Mouse (Mus musculus) CD8-positive naive resting alpha-beta T cell, adult 2 months (primary cell): ENCODE data around the gene Vmac.

Source experiments
- DNase-seq, 2 experiments: peaks; one replicate each; pipeline ENCODE4 v3.0.0; 2022; ENCODE audit warnings: low read depth in 2 of 2, low spot score in 2 of 2

The Vmac gene

GRCm38 (mm10) chr17:56717363-56718058 lies at the start of gene Vmac, which contains the start of gene Ndufa11:
TSS of gene Vmac (minus strand) at chr17:56718022.
TSS of gene Ndufa11 (plus strand) at chr17:56717767.
- DNase-seq: peak; percentile 87 to 91

- no peak for DNase-seq
Measured at GRCm38 (mm10) chr17:56766631-56767405, 49.0 kb upstream of the Vmac start.

DNA sequence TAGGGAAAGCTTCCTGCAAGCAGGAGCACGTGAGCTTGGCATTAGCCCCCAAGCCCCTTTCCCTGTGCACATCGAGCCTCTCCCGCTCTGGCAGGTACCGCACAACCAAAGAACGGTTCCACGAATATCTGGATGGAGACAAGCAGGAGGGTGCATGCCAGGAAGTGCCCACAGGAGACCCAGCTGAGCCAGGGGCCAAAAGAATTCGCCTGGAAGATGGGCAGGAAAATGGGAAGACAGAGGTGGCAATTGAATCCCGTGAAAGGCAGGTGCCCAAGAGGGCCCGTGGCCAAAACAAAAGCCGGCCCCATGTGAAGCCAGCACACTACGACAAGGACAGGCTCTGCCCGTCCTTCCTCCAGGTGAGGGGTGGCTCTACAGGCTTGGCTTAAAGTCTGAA lies 47.6 kb upstream of the Vmac start:
- no peak for DNase-seq

DNA sequence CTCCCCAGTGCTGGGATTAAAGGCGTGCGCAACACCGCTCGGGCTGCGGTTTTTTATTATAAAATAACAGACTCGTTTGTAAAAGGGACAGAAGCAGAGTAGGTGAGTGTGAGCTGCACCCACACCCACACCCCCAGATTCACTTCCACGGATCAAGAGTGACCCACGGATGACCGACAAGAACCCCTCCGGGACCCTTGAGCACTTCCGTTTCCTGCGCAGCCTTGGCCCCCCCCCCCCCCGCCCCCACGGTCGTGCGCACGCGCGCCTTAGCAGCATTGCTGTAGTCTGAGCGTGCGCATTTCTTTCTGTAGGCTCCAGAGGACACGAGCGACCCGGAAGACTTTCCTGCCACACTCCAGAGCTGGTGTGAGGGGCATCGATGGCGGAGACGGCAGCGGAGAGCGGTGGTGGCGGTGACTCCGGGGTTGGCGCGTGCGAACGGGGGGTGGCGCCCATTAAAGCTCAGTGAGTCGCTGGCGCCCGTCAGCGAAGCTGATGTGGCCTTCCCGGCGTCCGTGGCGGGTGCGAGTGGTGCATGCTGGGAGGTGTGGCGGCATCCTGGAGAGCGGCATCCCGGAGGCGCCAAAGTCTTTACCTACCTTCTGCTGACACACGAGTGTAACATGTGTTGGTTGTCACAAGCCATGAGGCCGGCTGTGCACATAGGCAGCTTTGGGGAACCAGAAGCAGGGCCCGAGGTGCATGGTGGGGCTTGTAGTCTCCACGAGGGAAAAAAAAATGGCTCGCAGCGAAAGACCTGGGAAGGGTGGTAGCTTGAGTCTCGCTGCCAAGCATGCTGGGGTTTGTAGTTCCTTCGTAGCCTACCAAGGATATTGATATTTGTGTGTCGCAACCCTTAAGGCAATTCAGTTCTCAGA lies 46.9 kb upstream of the Vmac start, which contains the start of gene Dus3l:
TSS of gene Dus3l (plus strand) at position 284 of the 881 bp plus-strand sequence.
- DNase-seq: peak; percentile 83 to 87

DNA sequence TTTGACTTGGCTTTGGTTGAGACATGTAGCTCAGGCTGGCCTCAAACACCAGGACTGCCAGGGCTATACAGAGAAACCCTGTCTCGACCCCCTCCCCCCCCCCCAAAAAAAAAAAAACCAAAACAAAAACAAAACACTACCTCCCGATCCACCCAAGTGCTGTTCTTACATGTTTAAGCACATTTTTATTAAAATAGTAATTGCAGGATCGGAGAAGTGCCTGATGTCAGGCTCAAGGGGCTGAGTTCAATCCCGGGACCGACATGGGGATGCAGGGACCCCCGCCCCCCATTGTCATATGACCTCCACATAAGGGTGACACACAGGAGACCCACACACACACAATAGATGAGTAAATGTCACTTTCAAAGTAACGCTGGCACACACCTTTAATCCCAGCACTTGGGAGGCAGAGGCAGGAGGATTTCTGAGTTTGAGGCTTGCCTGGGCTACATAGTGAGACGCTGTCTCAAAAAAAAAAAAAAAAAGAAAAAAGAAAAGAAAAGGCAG lies 46.0 kb upstream of the Vmac start:
- no peak for DNase-seq

DNA sequence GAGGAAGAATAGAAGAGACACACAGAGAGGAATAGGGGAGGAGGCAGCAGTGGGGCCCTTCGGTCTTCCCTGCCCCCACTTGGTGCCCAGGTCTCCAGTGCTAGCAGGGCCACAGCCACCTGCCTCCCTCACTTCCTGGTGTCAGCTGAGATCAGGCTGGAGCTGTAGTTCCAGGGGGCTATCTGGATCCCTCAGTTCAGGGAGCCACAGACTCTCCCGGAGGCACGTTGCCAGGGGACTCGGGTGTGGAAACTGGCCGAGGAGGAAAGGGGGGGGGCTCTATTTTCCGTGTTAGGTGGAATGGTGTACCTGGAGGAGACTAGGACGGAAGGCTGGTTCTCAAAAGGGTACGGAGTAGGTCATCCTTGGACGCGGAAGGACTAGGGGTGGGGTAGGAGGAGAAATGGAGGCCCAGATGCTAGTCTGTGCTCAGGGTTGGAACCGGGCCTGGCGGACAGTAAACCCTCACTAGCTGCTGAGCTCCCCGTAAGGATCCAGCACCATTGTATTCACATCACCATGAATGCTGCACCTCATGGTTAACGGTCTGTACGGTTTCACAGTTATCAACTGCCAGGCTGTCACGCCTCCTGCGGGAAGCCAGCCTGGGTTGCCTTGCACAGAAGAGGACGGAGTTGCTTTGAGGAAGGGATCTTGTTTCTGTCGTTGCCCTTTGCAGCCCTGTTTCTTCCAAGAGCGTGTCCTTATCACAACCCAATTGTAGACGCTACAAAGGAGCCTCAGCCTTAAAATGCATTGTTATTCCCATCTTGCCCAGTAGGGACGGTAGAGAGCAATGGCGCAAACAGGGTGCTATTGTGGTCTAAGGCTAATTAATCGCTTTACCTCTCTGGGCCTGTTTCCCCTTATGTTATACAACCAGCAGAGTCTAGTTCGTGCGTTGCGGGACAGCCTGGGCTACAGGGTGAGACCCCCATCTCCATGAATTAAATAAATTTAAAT lies 45.2 kb upstream of the Vmac start:
- DNase-seq: peak; percentile 39 to 66

GRCm38 (mm10) chr17:56761991-56762410 lies 44.2 kb upstream of the Vmac start:
- DNase-seq: peak; percentile 72 to 81

GRCm38 (mm10) chr17:56761077-56761476 lies 43.3 kb upstream of the Vmac start:
- no peak for DNase-seq

GRCm38 (mm10) chr17:56759261-56759660 lies 41.4 kb upstream of the Vmac start:
- DNase-seq: no peak

DNA sequence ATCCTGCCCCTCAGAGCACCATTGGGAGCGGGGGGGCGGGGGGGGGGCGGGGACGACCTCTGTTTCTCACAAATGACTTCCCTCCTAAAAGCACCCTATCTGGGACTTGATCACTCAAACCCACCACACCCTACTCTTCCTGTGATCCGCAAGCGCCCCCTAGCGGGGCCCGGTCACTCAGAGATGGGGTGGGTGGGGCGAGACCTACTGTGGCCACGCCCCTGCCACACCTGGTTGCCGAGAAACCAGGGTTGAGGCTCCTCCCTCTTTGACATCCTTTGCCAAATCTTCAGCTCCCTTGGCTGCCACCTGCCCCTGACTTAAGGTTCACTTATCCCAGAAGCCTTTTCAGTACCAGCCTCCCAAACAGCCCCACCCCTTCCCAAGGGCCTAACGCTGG lies 40.3 kb upstream of the Vmac start:
- peak; percentile 75 to 86 for DNase-seq

GRCm38 (mm10) chr17:56757416-56758123 lies 39.7 kb upstream of the Vmac start, which contains the start of gene Nrtn:
TSS of gene Nrtn (minus strand) at chr17:56757530.
- DNase-seq: no peak

GRCm38 (mm10) chr17:56756703-56757399 lies 39.0 kb upstream of the Vmac start:
- DNase-seq: no peak

DNA sequence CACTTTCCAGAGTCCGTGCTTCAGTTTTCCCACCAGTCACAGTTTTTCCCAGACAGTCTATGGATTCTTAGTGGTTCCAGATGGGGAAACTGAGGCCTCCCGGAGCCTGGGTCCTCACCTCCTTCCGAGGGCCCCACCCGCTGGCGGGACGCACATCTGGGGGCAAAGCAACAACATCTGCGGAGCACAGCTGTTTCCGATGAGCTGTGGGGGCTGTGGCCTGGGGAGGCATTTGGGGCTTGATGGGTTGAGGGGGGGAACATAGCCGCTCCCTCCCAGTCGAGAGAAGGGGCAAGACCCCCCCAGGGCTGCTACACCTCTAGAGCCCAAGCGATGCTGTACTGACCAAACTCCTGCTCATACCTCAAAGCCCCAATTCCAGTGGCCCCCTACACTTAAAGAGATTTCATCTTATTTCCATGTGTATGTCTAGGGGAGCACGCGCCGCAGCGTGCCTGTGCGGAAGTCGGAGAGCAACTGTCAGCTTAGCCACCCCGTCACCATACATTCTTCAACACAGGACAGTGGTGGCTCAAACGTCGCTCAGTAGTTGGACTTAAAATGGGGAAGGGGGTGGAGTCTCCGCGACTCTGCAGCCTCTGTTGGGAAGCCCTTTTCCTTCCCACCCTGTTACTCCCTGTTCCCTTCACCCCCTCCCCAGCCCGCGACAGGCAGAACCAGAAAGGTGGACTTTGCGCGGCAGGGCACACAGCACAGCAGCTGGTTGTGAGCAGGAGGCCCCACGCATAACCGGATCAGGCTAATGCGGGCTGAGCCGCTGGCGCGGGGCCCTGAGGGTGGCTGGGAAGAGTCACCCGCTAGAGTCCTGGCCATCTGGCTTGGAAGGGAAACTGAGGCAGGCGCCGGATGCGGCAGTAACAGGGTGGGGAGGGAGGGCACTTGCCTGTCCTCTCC lies 36.7 kb upstream of the Vmac start:
- no peak for DNase-seq

DNA sequence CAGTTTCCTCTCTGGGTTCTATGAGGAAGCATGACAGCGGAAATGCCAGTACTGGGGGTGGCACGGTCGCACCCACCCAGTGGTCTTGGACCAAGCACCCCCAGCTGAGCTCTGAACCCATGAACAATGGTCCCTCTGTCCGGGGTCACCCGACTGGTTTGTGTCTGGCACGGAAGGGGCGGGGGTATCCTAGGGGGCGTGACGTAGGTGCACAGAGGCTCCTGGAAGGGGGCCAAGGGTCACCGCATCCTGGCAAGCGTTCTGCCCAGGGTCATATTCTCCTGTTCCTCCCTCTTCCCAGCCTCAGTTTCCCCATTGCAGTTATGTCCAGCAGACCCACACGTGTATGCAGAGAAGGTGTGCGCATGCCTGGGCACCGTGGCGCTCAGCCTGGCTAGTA lies 35.6 kb upstream of the Vmac start:
- DNase-seq: no peak

DNA sequence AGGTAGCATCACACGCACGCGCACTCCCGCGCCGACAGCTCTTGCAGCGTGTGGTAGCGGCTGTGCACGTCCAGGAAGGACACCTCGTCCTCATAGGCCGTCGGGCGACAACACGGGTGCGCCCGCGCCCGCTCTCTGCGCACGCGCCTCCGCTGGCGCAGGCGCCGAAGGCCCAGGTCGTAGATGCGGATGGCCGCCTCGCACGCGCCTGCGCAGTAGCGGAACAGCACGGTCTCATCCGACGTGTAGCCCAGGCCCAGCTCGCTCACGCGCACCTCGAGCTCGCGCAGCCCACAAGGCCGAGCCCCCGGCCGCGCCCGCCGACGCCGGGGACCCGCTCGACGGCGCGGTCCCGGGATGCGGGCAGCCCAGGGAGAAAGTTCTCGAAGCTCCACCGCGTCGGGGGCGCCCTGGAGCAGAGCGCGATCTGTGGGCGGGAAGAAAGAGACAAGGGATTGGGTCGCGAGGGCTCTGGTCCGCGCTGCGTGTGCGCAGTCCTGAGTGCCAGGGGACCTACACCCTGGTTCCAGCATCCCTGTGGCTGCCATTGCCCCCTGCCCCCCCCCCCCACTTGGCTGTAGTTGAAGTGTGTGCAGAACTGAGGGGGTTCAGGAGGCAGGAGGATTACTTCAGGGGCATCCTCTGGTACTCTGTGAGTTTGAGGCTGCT lies 33.7 kb upstream of the Vmac start:
- DNase-seq: no peak

GRCm38 (mm10) chr17:56744173-56744572 lies 26.4 kb upstream of the Vmac start:
- DNase-seq: no peak

- no peak for DNase-seq
Measured at GRCm38 (mm10) chr17:56740788-56741160, 23.0 kb upstream of the Vmac start.
